Mouse (Mus musculus) midbrain, embryonic 15.5 days (tissue): ENCODE measurements around the gene Gse1. TPM values are rescaled to one million over a fixed set of nuclear protein-coding genes. Genes with fewer than 3 reads are reported as not detected.

Experiments
- ATAC-seq: fragments of 200-750 bp; cut with Nextera tagmentation; replicated peaks from 2 replicates; pipeline ENCODE4 v1.8.0; 2017; ENCODE audit warnings: moderate TSS enrichment
- H3K27ac ChIP-seq: fragments of 300-500 bp; sonication (generic); 2 replicates; pipeline ENCODE4 v1.5.1; 2015; ENCODE audit warnings: mild to moderate bottlenecking, inconsistent platforms
- H3K27me3 ChIP-seq: fragments of 300-500 bp; sonication (generic); replicated peaks from 2 replicates; pipeline ENCODE4 v1.6.1; 2015; ENCODE audit warnings: inconsistent platforms
- H3K36me3 ChIP-seq: fragments of 300-500 bp; sonication (generic); replicated peaks from 2 replicates; pipeline ENCODE4 v1.6.1; 2015; ENCODE audit warnings: inconsistent platforms
- H3K4me1 ChIP-seq: fragments of 300-500 bp; sonication (generic); 2 replicates; pipeline ENCODE4 v1.6.1; 2015; ENCODE audit warnings: inconsistent platforms
- H3K4me2 ChIP-seq: fragments of 300-500 bp; sonication (generic); 2 replicates; pipeline ENCODE4 v1.6.1; 2015; ENCODE audit warnings: inconsistent platforms, mild to moderate bottlenecking, moderate library complexity
- H3K4me3 ChIP-seq: fragments of 300-500 bp; sonication (generic); 2 replicates; pipeline ENCODE4 v1.5.1; 2015; ENCODE audit warnings: mild to moderate bottlenecking, inconsistent platforms
- H3K9ac ChIP-seq: fragments of 300-500 bp; sonication (generic); 2 replicates; pipeline ENCODE4 v1.6.1; 2015; ENCODE audit warnings: mild to moderate bottlenecking, inconsistent platforms
- H3K9me3 ChIP-seq: fragments of 300-500 bp; sonication (generic); 2 replicates; pipeline ENCODE4 v1.6.1; 2016; ENCODE audit warnings: inconsistent platforms
- WGBS: fragments of 180-500 bp; shearing (Covaris S2); methylation state at CpG from one replicate; pipeline ENCODE4 v1.1.7; 2015; ENCODE audit warnings: mixed read lengths; 5-methylcytosine and 5-hydroxymethylcytosine counted together
- polyA plus RNA-seq: library from polyadenylated mRNA; unstranded; fragments of >200 nt; fragmentation: Nextera tagmentation; extraction: Ambion mirVana; gene quantifications from 2 replicates; pipeline ENCODE4 v1.2.1, GENCODE M21; 2015

The Gse1 gene
- polyA plus RNA-seq, 1 experiment from 2014 or later = 21.2 TPM

DNA sequence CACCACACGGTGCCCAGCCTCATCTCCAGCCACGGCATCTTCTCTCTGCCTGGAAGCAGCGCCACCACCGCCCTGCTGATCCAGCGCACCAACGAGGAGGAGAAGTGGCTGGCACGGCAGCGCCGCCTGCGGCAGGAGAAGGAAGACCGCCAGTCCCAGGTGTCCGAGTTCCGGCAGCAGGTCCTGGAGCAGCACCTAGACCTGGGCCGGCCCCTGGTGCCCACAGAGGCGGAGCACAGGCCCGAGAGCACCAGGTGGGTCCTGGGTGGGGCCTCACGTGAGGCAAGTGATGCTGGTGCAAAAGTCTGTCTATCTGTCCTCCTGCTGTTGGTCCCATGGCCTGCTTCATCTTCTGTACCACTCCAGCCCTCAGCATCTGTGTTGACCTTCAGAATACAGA lies 340.9 kb downstream of the Gse1 start:
- Histone ChIP-seq H3K36me3 (peaks cover 53% of the 10 kb centered on the region), H3K9me3 (no peaks in the 10 kb centered on the region), H3K27ac (no peak overlapping the region), H3K4me3 (no peak overlapping the region), H3K4me1 (peaks cover 30% of the 10 kb centered on the region), H3K4me2 (no peak overlapping the region), H3K27me3 (no peaks in the 10 kb centered on the region), H3K9ac (no peak overlapping the region)
- WGBS = 90% methylated on average over 17 of the region's 17 CpGs
- no peak for ATAC-seq

DNA sequence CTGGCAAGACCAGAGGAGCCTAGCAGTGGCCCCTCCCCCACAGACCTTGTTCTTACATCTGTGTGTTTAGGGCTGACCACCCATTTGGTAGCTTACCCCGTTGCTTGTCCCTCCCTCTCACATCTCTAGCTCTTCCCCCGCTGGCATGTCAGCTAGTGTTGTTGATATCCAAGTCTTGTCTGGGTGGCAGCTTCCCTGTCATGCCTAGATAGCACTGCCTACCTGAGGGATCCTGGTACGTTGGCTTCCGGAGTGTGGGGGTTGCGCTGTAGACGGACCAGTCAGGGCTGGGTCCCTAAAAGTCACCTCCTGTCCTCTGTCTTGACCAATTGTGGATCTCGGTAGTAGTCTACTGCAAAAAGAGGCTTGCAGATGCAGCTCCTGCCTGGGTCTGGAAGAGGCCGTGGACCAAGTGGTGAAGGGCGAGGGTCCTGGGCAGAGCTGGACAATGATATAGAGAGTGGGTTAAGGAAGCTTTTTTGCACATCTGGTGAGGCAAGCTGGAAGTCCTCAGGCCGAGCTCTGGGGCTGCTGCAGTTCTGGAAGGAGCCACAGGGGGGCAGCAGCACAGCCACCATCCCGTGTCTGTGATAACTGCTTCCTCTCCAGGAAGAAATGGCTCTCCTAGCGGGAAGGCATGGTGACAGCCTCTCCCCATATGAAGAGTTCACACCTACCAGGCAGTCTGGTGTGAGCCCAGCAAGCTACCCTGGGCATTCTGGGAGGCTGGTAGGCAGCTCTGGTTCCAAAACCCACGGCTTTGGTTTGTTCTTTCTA lies 341.9 kb downstream of the Gse1 start:
- no peak overlapping the region for H3K27ac ChIP-seq
- H3K9ac ChIP-seq = no peak overlapping the region
- peaks cover 20% of the 10 kb centered on the region for H3K4me1 ChIP-seq
- 62% methylated on average over 13 of the region's 13 CpGs for WGBS
- peaks cover 61% of the 10 kb centered on the region for H3K36me3 ChIP-seq
- H3K27me3 ChIP-seq = no peaks in the 10 kb centered on the region
- no peak overlapping the region for H3K4me3 ChIP-seq
- H3K4me2 ChIP-seq = no peak overlapping the region
- ATAC-seq = no peak
- H3K9me3 ChIP-seq = no peaks in the 10 kb centered on the region

DNA sequence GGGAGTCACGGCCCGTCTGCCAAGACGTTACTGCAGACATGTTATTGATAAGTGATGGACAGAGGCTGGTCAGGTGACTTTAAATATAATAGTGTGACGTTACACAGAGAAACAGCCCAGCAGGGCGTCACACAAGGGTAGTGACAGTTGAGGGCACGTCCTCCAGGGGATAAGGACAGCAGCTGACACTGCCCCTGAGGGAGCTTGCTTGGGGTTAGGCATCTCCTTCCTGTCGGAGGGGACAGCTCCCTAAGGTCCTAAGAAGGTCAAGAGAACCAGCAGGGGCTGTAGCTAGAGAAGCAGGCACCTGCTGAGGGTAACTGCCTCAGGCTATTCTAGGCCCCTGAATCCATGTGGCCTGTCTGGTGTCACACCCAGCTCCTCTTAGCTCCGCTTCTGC lies 343.3 kb downstream of the Gse1 start:
- Histone ChIP-seq H3K4me2 (no peak overlapping the region), H3K27ac (no peak overlapping the region), H3K36me3 (peaks cover 66% of the 10 kb centered on the region), H3K4me3 (no peak overlapping the region), H3K4me1 (peaks cover 7% of the 10 kb centered on the region; the same call in 1 of the 2 replicates), H3K9me3 (no peaks in the 10 kb centered on the region), H3K27me3 (no peaks in the 10 kb centered on the region), H3K9ac (no peak overlapping the region)
- no peak for ATAC-seq
- 75% methylated on average over 8 of the region's 8 CpGs for WGBS

DNA sequence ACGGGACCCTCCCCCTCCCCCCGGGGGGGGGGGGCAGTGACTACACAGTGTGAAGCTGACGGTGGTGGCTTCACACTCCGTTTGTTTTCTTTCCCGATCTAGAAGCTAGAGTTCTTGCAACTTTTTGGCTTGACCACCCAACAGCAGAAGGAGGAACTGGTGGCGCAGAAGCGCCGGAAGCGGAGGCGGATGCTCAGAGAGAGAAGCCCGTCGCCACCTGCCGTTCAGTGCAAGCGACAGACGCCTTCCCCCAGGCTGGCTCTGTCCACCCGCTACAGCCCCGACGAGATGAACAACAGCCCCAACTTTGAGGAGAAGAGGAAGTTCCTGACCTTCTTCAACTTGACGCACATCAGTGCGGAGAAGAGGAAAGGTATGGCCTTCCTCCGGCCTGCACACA lies 344.3 kb downstream of the Gse1 start:
- Histone ChIP-seq H3K4me1 (peaks cover 2% of the 10 kb centered on the region; the same call in 1 of the 2 replicates), H3K4me3 (no peak overlapping the region), H3K27ac (no peak overlapping the region), H3K4me2 (no peak overlapping the region), H3K27me3 (no peaks in the 10 kb centered on the region), H3K36me3 (peaks cover 66% of the 10 kb centered on the region), H3K9me3 (no peaks in the 10 kb centered on the region), H3K9ac (no peak overlapping the region)
- WGBS = 79% methylated on average over 21 of the region's 21 CpGs
- no peak for ATAC-seq

- Histone ChIP-seq H3K36me3 (peaks cover 62% of the 10 kb centered on the region), H3K4me3 (no peak overlapping the region), H3K27me3 (no peaks in the 10 kb centered on the region), H3K9me3 (no peaks in the 10 kb centered on the region), H3K4me2 (no peak overlapping the region), H3K4me1 (peaks cover 2% of the 10 kb centered on the region; the same call in 1 of the 2 replicates), H3K27ac (no peak overlapping the region), H3K9ac (no peak overlapping the region)
- ATAC-seq = no peak
- 65% methylated on average over 11 of the region's 11 CpGs for WGBS
Measured at GRCm38 (mm10) chr8:120573866-120574265, 345.6 kb downstream of the Gse1 start.

- Histone ChIP-seq H3K4me1 (peaks cover 2% of the 10 kb centered on the region; the same call in 1 of the 2 replicates), H3K9me3 (no peaks in the 10 kb centered on the region), H3K36me3 (peaks cover 65% of the 10 kb centered on the region), H3K27ac (no peak overlapping the region), H3K27me3 (no peaks in the 10 kb centered on the region), H3K9ac (no peak overlapping the region), H3K4me3 (no peak overlapping the region), H3K4me2 (no peak overlapping the region)
- 80% methylated on average over 19 of the region's 19 CpGs for WGBS
- ATAC-seq = no peak
Measured at GRCm38 (mm10) chr8:120574941-120575340, 346.7 kb downstream of the Gse1 start.

GRCm38 (mm10) chr8:120575801-120576200 lies 347.5 kb downstream of the Gse1 start:
- H3K4me2 ChIP-seq = no peak overlapping the region
- no peak overlapping the region for H3K4me3 ChIP-seq
- H3K4me1 ChIP-seq = no peaks in the 10 kb centered on the region; the same call in 1 of the 2 replicates
- no peak overlapping the region for H3K27ac ChIP-seq
- H3K9ac ChIP-seq = no peak overlapping the region
- H3K36me3 ChIP-seq = peaks cover 70% of the 10 kb centered on the region
- ATAC-seq = no peak
- no peaks in the 10 kb centered on the region for H3K27me3 ChIP-seq
- WGBS = 66% methylated on average over 9 of the region's 9 CpGs
- H3K9me3 ChIP-seq = no peaks in the 10 kb centered on the region

GRCm38 (mm10) chr8:120577821-120578220 lies 349.6 kb downstream of the Gse1 start:
- H3K27ac ChIP-seq = no peak overlapping the region
- H3K36me3 ChIP-seq = peaks cover 55% of the 10 kb centered on the region
- 85% methylated on average over 17 of the region's 17 CpGs for WGBS

GRCm38 (mm10) chr8:120580336-120581000 lies 352.2 kb downstream of the Gse1 start:
- H3K27ac ChIP-seq = no peak overlapping the region
- H3K27me3 ChIP-seq = no peaks in the 10 kb centered on the region
- no peaks in the 10 kb centered on the region; the same call in 1 of the 2 replicates for H3K4me1 ChIP-seq
- no peak for ATAC-seq
- no peak overlapping the region for H3K4me2 ChIP-seq
- 89% methylated on average over 8 of the region's 8 CpGs for WGBS
- no peak overlapping the region for H3K4me3 ChIP-seq
- H3K9me3 ChIP-seq = no peaks in the 10 kb centered on the region
- H3K36me3 ChIP-seq = peaks cover 32% of the 10 kb centered on the region
- H3K9ac ChIP-seq = no peak overlapping the region

More at GRCm38 (mm10) chr8:120577821-120578220, 349.6 kb downstream of the Gse1 start:
- Histone ChIP-seq H3K4me1 (no peaks in the 10 kb centered on the region; the same call in 1 of the 2 replicates), H3K4me3 (no peak overlapping the region), H3K9ac (no peak overlapping the region), H3K27me3 (no peaks in the 10 kb centered on the region), H3K9me3 (no peaks in the 10 kb centered on the region), H3K4me2 (no peak overlapping the region)
- ATAC-seq = no peak

- Histone ChIP-seq H3K9ac (no peak overlapping the region), H3K4me2 (no peak overlapping the region), H3K27me3 (no peaks in the 10 kb centered on the region), H3K36me3 (peaks cover 32% of the 10 kb centered on the region), H3K27ac (no peak overlapping the region), H3K4me1 (no peaks in the 10 kb centered on the region; the same call in 1 of the 2 replicates), H3K9me3 (no peaks in the 10 kb centered on the region), H3K4me3 (no peak overlapping the region)
- no peak for ATAC-seq
- WGBS = 90% methylated on average over 12 of the region's 12 CpGs
Measured at GRCm38 (mm10) chr8:120581329-120581728, 353.1 kb downstream of the Gse1 start.

GRCm38 (mm10) chr8:120581811-120582210 lies 353.6 kb downstream of the Gse1 start:
- Histone ChIP-seq H3K4me3 (no peak overlapping the region), H3K4me1 (no peaks in the 10 kb centered on the region), H3K4me2 (no peak overlapping the region), H3K27ac (no peak overlapping the region), H3K27me3 (no peaks in the 10 kb centered on the region), H3K36me3 (peaks cover 28% of the 10 kb centered on the region), H3K9ac (no peak overlapping the region), H3K9me3 (no peaks in the 10 kb centered on the region)
- ATAC-seq = no peak
- 85% methylated on average over 8 of the region's 8 CpGs for WGBS

GRCm38 (mm10) chr8:120585521-120585920 lies 357.3 kb downstream of the Gse1 start:
- H3K27ac ChIP-seq = no peak overlapping the region
- no peak overlapping the region for H3K4me2 ChIP-seq
- WGBS = 90% methylated on average over 10 of the region's 10 CpGs
- no peaks in the 10 kb centered on the region for H3K27me3 ChIP-seq
- no peak for ATAC-seq
- H3K36me3 ChIP-seq = no peaks in the 10 kb centered on the region; the same call in 1 of the 2 replicates
- no peak overlapping the region for H3K9ac ChIP-seq
- no peaks in the 10 kb centered on the region for H3K9me3 ChIP-seq
- H3K4me3 ChIP-seq = no peak overlapping the region
- peaks cover 13% of the 10 kb centered on the region for H3K4me1 ChIP-seq
